Mouse (Mus musculus) liver, postnatal 0 days (tissue): ENCODE data around the gene Vmn2r27. TPM values are rescaled to one million over a fixed set of nuclear protein-coding genes. Genes with fewer than 3 reads are reported as not detected.

Source experiments
- ATAC-seq: fragments of 200-750 bp; cut with Nextera tagmentation; 2 replicates; pipeline ENCODE4 v1.8.0; 2017; ENCODE audit warnings: mild to moderate bottlenecking, moderate library complexity
- DNase-seq: peaks from one replicate; pipeline ENCODE4 v3.0.0-alpha.2; 2016
- H3K27ac ChIP-seq: fragments of 300-500 bp; sonication (generic); 2 replicates; pipeline ENCODE4 v1.5.1; 2014; ENCODE audit warnings: antibody characterized with exemption, moderate library complexity, mild to moderate bottlenecking, low read depth
- H3K27me3 ChIP-seq: fragments of 300-500 bp; sonication (generic); 2 replicates; pipeline ENCODE4 v1.6.1; 2014; ENCODE audit warnings: low read length, control low read depth, mixed read lengths; ENCODE audit not compliant: insufficient read depth
- H3K36me3 ChIP-seq: fragments of 300-500 bp; sonication (generic); replicated peaks from 2 replicates; pipeline ENCODE4 v1.6.1; 2014; ENCODE audit warnings: mild to moderate bottlenecking, control low read depth, low read length, moderate library complexity, mixed read lengths; ENCODE audit not compliant: insufficient read depth
- H3K4me1 ChIP-seq: fragments of 300-500 bp; sonication (generic); 2 replicates; pipeline ENCODE4 v1.6.1; 2014; ENCODE audit warnings: antibody characterized with exemption, mild to moderate bottlenecking, control low read depth; ENCODE audit not compliant: insufficient read depth
- H3K4me2 ChIP-seq: fragments of 300-500 bp; sonication (generic); 2 replicates; pipeline ENCODE4 v1.6.1; 2014; ENCODE audit warnings: low read depth, mild to moderate bottlenecking, low read length, moderate library complexity, mixed read lengths
- H3K4me3 ChIP-seq: fragments of 300-500 bp; sonication (generic); 2 replicates; pipeline ENCODE4 v1.5.1; 2014; ENCODE audit warnings: low read depth, low read length
- H3K9ac ChIP-seq: fragments of 300-500 bp; sonication (generic); replicated peaks from 2 replicates; pipeline ENCODE4 v1.6.1; 2014; ENCODE audit warnings: mild to moderate bottlenecking, moderate library complexity
- H3K9me3 ChIP-seq: fragments of 300-500 bp; sonication (generic); 2 replicates; pipeline ENCODE4 v1.6.1; 2016; ENCODE audit warnings: mild to moderate bottlenecking, control low read depth, low read length, mixed read lengths
- CTCF ChIP-seq: sonication (generic); IDR thresholded peaks from 2 replicates; pipeline ENCODE4 v1.5.1; 2016; ENCODE audit warnings: antibody characterized with exemption, low read depth
- EP300 ChIP-seq: IDR thresholded peaks from 2 replicates; pipeline ENCODE4 v1.6.1; 2016; ENCODE audit warnings: antibody characterized with exemption, low read depth, mild to moderate bottlenecking
- WGBS: fragments of 180-500 bp; shearing (Covaris S2); extraction: QIAGEN DNeasy Blood & Tissue Kit; methylation state at CpG from one replicate; pipeline ENCODE4 v1.1.7; 2014; ENCODE audit not compliant: insufficient replicate concordance; 5-methylcytosine and 5-hydroxymethylcytosine counted together
- polyA plus RNA-seq: library from polyadenylated mRNA; unstranded; fragments of >200 nt; fragmentation: Nextera tagmentation; extraction: Ambion mirVana; gene quantifications from 2 replicates; pipeline ENCODE4 v1.2.1, GENCODE M21; 2015

Vmn2r27 gene
- polyA plus RNA-seq, 1 experiment from 2014 or later = not detected

DNA sequence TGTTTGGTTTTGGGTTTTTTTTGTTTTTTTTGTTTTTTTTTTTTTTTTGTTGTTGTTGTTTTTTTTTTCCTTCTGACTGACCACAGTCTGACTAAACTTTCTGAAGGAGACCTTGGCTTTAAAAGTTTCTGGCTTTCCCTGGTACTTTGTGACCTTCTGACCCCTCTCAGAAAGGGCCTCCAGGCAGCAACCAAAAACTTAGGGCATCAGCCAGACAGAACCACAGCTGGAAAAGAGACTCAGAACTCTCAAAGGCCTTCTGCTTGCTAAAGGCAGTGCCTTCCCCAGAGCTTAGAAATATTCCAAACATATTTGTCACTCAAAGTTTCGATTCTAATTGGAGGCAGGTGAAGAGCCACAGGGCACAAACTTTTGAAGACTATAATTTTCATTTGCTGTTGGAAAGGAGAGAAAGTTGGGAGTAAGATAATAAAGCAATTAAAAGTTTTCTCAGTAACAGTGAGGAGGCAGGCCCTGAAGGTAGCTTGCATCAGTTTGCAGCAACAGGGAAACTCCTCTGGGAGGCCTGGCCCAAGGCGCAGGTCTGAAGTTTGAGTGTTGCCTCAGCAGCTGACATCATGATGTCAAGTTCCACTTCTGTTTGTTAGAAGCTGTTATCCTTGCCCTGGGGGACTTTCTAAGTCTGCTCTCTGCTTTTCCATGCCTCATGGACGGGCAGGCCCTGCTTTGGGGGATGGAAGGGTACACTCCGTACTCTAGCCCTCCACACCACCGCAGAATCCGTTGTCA is 24.2 kb upstream of the Vmn2r27 start:
- H3K9ac ChIP-seq = no peak overlapping the region
- TF ChIP-seq EP300 (no peak), CTCF (no peak)
- H3K4me2 ChIP-seq = no peak overlapping the region
- 71% methylated on average over 6 of the region's 6 CpGs for WGBS
- no peaks in the 10 kb centered on the region for H3K36me3 ChIP-seq
- no peak overlapping the region for H3K4me3 ChIP-seq
- H3K27me3 ChIP-seq = no peaks in the 10 kb centered on the region
- ATAC-seq = no peak
- DNase-seq = no peak
- H3K4me1 ChIP-seq = no peaks in the 10 kb centered on the region
- H3K9me3 ChIP-seq = no peaks in the 10 kb centered on the region
- no peak overlapping the region for H3K27ac ChIP-seq

DNA sequence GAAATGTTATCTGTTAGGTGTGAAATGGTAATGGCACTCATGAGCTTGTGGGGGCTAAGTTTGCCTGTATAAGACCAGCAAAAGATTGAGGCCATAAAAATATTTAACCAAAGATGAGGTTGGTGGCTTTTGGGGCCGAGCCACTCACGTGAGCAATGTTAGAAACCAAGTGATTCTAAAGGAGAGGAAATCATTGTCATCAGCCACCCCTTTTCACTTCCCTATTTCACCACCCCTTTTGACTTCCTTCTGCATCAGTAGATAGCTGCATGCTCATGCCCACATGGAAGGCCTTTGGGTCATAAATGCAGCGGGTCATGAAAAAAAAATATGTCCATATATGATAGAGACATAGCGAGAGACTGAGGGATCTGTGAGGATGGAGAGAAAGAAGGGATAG is 29.5 kb downstream of the Vmn2r27 start:
- DNase-seq (no peak), ATAC-seq (no peak)
- H3K27me3 ChIP-seq = no peaks in the 10 kb centered on the region
- no peak overlapping the region for H3K27ac ChIP-seq
- no peak overlapping the region for H3K4me3 ChIP-seq
- H3K4me1 ChIP-seq = no peaks in the 10 kb centered on the region
- H3K36me3 ChIP-seq = no peaks in the 10 kb centered on the region
- no peaks in the 10 kb centered on the region for H3K9me3 ChIP-seq
- H3K9ac ChIP-seq = no peak overlapping the region
- 26% methylated on average over 4 of the region's 4 CpGs for WGBS
- TF ChIP-seq CTCF = no peak
- TF ChIP-seq EP300 = no peak
- H3K4me2 ChIP-seq = no peak overlapping the region

DNA sequence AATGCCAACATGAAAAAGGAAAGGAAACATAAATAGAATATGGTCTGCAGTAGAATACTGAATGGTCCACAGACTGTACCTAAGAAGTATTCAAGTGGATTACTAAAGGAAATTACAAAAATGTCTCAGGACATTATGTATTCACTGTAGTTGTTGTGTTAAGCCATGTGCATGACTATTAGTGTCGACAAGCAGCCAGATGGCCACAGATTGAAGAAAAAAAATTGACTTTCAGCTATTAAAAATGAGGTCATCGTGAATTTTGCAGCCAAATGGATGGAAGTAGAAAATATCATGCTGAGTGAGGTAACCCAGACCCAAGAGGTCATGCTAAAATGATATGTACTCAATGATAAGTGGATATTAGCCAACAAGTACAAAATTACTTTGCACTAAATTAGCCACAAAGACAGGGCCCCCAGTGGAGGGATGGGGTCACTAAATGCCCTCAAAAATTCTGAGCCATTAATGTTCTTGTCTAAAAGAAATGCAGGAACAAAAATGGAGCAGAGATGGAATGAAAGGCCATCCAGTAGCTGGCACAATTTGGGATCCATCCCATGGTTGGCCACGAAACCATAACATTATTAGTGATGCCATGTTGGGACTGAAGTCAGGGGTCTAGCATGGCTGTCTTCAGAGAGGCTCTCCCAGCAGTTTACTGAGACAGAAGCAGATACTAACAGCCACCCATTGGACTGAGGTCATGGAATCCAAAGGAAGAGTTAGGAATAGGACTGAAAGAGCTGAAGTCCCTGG is 63.0 kb downstream of the Vmn2r27 start:
- Histone ChIP-seq H3K4me3 (no peak overlapping the region), H3K27ac (no peak overlapping the region), H3K9me3 (no peaks in the 10 kb centered on the region), H3K4me2 (no peak overlapping the region), H3K36me3 (no peaks in the 10 kb centered on the region), H3K4me1 (no peaks in the 10 kb centered on the region), H3K9ac (no peak overlapping the region), H3K27me3 (no peaks in the 10 kb centered on the region)
- ATAC-seq (no peak), DNase-seq (no peak)
- 56% methylated on average over 3 of the region's 3 CpGs for WGBS
- TF ChIP-seq CTCF (no peak), EP300 (no peak)

DNA sequence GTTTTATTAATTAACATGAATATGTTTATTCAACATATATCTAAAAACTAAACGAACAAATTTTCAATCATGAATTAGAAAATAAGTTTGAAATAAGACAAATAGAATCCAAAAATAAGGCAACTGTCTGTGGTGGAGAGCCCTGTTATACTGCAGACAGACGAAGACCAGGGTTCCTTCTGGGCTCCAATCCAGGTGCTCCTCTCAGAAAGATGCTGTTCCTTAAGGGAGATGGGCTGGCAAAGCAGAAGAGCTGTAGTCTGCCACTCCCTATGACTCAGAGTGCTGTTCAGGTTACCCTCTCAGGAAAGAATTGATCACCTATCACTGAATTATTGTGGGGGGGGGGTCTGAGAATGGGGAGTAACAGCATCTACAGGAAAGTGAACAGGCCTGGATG is 65.1 kb downstream of the Vmn2r27 start:
- no peaks in the 10 kb centered on the region for H3K4me1 ChIP-seq
- no peaks in the 10 kb centered on the region for H3K27me3 ChIP-seq
- no peak overlapping the region for H3K27ac ChIP-seq
- WGBS = 63% methylated on average over 2 of the region's 2 CpGs
- H3K4me3 ChIP-seq = no peak overlapping the region
- no peak for ATAC-seq
- TF ChIP-seq EP300 (no peak), CTCF (no peak)
- H3K9ac ChIP-seq = no peak overlapping the region
- DNase-seq = no peak
- no peaks in the 10 kb centered on the region for H3K36me3 ChIP-seq
- no peaks in the 10 kb centered on the region for H3K9me3 ChIP-seq
- no peak overlapping the region for H3K4me2 ChIP-seq

DNA sequence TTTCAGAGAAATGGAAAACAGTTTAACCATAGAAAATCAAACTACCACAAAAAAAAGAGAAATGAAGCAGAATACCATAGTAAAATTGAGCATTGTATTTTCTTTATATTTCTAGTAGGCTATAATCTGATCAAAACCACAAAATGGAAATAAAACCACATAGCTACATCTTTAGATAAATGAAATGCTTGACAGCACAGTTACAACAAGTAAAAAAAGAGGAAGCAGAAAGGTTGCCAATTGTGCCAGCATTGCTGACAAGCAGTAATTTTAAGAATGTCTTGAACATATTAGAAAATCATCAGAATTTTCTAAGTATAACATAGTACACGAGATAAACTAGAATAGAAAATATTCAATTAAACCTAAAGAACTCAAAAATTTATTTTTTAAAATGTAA is 81.8 kb downstream of the Vmn2r27 start:
- Histone ChIP-seq H3K4me2 (no peak overlapping the region), H3K27ac (no peak overlapping the region), H3K36me3 (no peaks in the 10 kb centered on the region), H3K4me1 (no peaks in the 10 kb centered on the region), H3K9me3 (no peaks in the 10 kb centered on the region), H3K27me3 (no peaks in the 10 kb centered on the region), H3K9ac (no peak overlapping the region), H3K4me3 (no peak overlapping the region)
- no peak for DNase-seq
- TF ChIP-seq CTCF (no peak), EP300 (no peak)
- WGBS = 24% methylated on average over 1 of the region's 1 CpGs
- no peak for ATAC-seq

Other genes with a start within 250 kb of the Vmn2r27 start
- not detected in 2 replicates for gene Vmn2r26, start 207.3 kb downstream of the Vmn2r27 start, polyA plus RNA-seq
- 0.90 and 1.0 TPM in 2 replicates for gene Cd163, start 72.8 kb upstream of the Vmn2r27 start, polyA plus RNA-seq
- 31.6 and 32.5 TPM in 2 replicates for gene Pex5, start 183.2 kb upstream of the Vmn2r27 start, polyA plus RNA-seq
- gene Clstn3, start 232.9 kb upstream of the Vmn2r27 start, polyA plus RNA-seq = 1.8 TPM in 2 replicates